Mouse (Mus musculus) cerebellum, postnatal 14 days (tissue): ENCODE results near the gene Fasn.
A peak's percentile ranks its signal among the peaks of the same experiment; 100 is the strongest.
"Not testable (repeated sequence)": the region's sequence is repeated elsewhere in the genome, so short reads cannot be mapped to it uniquely, and the experiment has no call there.

ENCODE experiments used
- DNase-seq, 2 experiments: peaks; one replicate each; pipeline ENCODE4 v3.0.0; 2021; ENCODE audit warnings: mixed read lengths in 2 of 2

Fasn gene

GRCm38 (mm10) chr11:120795756-120796613 is 28.4 kb downstream of the Fasn start, which contains the start of gene Dus1l:
Dus1l (minus strand) TSS chr11:120796403.
- DNase-seq: peak; percentile 99

DNA sequence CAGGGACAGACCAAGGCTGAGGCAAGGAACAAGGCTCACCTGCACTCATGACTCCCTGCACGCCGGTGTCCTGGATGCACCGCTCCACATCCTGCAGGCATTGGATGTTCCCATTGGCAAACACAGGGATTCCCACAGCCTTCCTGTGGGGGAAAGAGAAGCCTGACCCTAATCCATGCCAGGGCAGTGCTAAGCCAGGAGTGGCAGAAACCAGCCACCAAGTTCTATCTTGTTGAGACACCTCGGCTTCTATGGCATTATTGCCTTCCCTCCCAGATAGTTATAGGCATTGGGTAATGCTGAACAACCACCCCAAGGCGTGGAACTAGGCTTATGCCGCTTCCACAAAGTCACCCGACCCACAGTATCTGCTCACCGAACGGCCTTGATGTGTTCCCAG is 31.7 kb downstream of the Fasn start:
- no peak for DNase-seq

DNA sequence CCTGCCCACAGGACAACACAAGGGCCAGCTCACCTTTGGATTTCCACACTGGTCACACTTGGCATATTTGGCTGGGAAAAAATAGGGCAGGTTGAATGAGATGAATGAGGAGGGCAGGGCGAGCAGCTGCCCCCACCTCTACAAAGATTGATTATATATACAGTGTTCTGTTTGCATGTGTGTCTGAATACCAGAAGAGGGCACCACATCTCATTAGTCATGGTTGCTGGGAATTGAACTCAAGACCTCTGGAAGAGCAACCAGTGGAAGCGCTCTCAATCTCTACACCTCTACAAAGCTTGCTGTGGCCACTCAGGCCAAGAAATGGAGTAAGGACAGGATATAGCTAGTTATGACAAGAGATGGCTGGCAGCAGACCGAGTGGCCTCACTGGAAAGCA is 34.5 kb downstream of the Fasn start:
- DNase-seq: no peak

DNA sequence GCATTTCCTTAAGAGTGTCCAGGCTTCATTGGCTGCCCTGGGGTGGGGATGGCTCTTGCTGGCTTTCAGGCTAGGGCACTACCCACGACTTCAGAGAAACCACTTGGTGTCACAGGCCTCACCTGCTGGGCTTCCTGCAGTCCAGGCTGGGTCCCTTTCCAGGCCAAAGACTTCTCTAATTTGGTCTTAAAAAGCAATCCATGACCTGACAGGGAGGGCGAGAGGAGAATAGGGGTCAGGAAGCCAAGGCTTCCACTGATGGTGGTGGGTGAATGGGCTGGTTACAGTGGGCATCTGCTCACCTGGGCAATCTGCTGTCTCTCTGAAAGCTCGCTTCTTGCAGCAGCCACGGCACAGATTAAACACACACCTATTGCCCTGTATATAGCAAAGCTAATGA is 35.0 kb downstream of the Fasn start:
- DNase-seq: no peak

DNA sequence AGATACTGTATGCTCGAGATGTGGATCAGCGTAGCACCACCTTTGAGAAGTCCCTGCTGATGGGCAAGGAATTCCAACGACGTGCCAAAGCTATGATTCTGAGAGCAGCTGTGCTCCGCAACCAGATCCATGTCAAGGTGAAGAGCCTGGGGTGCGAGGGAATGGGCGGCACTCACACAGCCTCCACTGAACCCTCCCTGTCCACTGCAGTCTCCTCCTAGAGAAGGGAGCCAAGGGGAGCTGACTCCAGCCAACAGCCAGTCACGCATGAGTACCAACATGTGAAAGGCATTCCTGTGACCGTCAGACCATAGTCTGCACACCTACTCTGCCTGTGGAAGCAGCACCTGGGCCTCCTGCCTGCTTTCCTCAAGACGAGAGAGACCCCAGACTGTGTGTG is 35.9 kb downstream of the Fasn start:
- DNase-seq: not testable (repeated sequence)

- no peak for DNase-seq
Observed at GRCm38 (mm10) chr11:120785145-120785544, 39.2 kb downstream of the Fasn start.

DNA sequence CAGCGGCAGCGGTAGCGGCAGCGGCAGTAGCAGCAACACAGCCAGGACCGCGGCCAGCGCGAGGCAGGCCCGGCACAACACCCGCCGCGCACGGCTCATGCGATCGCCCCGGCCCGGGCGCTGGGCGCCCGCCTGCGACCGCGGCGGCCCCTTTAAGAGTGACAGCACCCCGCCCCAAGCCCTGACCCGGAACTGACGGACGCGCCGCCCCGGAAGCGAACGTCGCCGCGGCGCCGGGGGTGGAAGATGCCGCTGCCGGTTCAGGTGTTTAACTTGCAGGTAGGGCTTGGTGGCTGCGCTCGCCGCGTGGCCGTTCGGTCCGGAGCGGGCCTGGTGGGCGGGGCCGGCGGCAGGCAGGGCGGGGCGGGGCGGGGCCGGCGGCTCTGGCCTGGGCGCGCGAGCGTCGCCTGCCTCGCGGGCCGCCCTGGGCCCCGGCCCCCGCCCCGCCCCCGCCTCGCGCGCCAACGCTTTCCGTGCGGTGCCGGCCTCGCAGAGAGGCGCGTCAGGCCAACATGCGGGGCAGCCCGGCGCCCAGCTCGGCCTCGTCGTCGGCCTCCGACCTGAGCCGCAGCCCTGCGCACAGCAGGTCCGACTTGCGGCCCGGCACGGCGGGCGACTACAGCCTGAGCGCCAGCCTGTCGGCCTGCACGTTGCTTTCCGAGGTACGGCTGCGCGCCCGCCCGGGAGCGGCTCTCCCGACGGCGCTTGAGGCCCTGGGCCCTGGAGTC is 40.1 kb downstream of the Fasn start, which contains the start of the genes Rfng and Gps1:
TSS of gene Rfng (minus strand) at position 144 of the 728 bp plus-strand sequence.
TSS of gene Gps1 (plus strand) at position 209 of the 728 bp plus-strand sequence.
- peak; percentile 87 to 88 for DNase-seq

DNA sequence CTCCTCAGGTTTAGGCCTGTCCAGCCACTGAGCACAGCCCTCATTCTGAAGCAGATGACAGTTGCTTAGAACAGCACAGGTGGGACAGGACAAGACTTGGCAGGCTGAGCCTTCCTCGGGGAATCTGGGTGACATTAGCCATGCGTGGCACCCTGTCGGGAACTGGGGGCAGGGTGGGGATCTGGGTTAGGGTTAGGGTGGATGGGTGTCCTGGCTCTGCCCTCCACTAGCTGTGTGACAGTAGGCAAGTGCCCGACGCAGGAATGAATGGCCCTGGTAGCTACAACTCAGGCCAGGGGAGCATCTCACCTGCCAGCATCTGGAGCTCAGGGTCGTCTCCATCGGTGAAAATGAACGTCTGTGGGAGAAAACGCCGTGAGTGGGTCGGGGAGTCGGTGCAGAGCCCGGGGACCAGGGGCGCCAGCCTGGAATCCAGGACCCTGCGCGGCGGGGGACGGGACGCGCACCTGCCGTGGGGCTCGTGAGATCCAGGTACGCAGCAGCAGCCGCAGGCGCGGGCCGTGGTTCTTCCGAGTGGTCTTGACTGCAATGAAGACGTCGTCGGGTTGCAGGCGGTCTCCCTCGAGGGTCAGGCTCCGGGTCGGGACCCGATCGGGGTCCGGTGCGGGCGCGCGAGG is 40.8 kb downstream of the Fasn start:
- DNase-seq: peak in 1 of 2 experiments; percentile 58

DNA sequence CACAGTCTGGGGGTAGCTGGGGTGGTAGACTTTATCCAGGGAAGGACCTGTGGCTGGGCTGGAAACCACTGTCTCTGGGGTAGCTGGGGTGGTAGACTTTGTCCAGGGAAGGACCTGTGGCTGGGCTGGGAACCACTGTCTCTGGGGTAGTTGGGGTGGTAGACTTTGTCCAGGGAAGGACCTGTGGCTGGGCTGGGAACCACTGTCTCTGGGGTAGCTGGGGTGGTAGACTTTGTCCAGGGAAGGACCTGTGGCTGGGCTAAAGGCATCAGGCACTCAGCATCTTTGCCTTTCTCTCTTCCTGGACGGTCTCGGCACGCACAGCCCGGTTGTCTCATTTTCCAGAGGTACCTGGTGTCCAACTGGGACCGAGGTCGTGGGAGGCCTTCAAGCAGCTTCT is 43.0 kb downstream of the Fasn start:
- not testable (repeated sequence) for DNase-seq

DNA sequence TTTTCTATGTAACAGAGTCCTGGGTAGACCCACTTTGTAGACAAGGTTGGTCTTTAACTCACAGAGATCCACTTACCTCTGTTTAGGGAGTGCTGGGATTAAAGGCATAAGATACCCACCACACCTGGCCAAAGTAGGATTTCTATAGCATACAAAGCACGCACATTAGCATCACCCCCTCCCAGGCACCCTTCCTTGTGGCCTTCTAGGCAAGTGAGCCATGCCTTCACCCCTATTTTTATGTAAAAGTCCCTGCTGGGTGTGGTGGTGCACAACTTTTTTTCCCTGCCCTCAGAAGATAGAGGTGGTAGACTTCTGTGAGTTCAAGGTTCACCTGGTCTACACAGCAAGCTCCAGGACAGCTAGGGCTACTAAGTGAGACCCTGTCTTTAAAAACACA is 44.5 kb downstream of the Fasn start:
- no peak for DNase-seq

GRCm38 (mm10) chr11:120777123-120777522 is 47.2 kb downstream of the Fasn start:
- DNase-seq: no peak

- peak; percentile 99 to 100 for DNase-seq
Observed at GRCm38 (mm10) chr11:120775774-120776469, 48.4 kb downstream of the Fasn start.

DNA sequence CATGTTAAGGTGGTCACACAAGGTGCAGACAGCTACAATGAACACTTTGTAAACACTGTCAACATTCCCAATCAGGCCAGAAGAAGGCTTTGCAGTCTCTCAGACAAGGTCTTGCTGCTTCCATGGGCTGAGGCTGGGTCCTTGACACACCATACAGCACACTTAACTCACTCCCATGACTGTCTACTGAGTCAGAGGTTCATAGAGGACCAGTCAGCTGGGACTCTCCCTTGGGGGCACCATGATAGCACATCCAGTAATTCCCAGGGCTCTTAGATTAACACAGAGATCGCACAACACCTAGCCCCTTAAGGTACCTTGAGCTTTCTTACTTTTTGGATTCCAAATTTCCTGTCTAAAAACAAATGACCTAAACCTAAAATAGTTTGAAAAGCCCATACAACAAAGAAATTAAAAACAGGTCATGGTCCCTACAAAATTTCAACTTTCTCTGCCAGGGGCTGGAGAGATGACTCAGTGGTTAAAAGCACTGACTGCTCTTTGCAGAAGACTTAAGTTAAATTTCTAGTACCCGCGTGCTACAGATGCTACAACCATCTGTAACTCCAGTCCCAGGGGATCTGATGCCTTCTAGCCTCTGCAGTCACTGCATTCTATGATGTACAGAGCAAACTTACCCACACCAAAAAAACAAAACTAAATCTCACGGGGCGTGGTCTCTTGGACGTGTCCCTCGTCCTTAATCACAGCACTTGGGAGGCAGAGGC is 50.7 kb downstream of the Fasn start:
- no peak for DNase-seq

DNA sequence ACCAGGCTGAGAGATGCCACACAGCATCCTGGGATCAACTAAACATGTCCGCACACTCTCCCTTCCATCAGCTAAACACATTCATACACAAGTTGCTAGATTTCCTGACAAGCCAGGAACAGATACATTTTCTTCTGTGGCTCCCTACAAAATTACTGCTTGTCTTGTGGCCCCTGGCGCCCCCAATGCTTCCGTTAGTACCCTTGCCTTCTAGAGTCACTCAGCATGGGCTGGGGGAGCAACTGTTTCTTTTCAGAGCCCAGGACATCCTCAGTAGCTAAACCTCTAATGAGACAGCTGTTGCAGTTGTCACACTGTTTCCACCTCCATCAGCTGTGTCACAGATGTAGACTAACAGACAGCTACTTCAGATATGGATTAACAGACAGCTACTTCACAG is 51.6 kb downstream of the Fasn start:
- no peak for DNase-seq

GRCm38 (mm10) chr11:120768206-120768605 is 56.1 kb downstream of the Fasn start:
- DNase-seq: no peak

DNA sequence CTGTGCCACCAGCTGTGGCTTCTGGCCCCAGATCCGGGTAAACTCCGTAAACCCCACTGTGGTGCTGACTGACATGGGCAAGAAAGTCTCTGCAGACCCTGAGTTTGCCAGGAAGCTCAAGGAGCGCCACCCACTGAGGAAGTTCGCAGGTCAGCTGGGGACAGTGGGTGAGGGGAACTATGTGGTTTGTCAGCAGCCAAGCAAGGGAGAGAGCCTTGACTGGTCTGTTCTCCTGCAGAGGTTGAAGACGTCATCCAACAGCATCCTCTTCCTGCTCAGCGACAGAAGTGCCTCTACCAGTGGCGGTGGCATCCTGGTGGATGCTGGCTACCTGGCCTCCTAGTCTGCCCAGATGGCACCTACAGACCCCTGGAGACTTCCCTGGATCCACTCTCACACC is 57.3 kb downstream of the Fasn start:
- not testable (repeated sequence) for DNase-seq

- DNase-seq: not testable (repeated sequence)
Observed at GRCm38 (mm10) chr11:120763121-120763999, 61.0 kb downstream of the Fasn start.

GRCm38 (mm10) chr11:120762672-120763041 is 61.7 kb downstream of the Fasn start, which contains the start of gene Hmga1b:
Hmga1b (plus strand) TSS chr11:120762794.
- not testable (repeated sequence) for DNase-seq

DNA sequence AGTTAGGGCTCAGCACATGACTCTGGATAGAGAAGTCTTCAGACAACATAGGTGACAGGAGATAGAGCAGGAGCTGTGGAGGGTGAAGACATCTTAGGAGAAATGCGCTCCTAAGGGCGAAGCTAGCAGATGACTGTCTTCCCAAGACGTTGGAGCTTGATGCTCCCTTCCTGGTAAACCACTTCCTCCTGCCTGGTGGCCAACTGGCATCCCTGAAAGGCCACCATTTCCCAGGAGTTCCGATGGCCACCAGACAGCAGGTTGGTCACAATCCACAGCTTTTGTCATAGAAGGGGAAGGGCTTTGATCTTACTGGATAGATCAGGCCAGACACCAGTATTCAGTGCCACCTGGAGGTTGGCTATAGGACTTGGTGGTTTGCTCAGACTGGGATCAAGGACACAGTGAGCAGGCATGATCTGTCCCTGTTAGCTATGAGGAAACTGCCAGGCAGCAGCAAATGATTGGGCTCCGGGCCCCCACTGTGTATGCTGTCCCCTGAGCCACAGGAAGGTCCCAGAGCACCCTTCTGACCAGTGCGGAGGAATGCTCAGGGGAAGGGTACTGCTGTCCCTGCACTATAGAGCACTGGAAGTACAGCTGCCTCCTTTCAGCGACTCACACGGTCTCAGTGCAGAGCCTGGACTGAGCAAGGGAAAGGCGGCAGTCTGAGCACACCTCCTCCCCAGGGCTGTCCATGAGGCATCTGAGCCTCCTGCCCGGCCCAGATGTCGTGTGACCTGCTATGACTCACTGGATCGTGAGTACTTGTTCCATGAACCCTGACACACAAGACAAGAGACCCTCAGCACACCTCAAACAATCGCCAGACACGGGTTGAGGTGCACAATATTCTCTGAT is 62.3 kb downstream of the Fasn start:
- DNase-seq: no peak

- DNase-seq: no peak
Observed at GRCm38 (mm10) chr11:120760236-120760635, 64.1 kb downstream of the Fasn start.
